Comparison of ENCODE assay signal across 8 mouse cellular contexts in genomic region chr1:151348293-151348692, GRCm38 (mm10). TPM values are rescaled to one million over a fixed set of nuclear protein-coding genes. Genes with fewer than 3 reads are reported as not detected.
A peak's percentile ranks its signal among the peaks of the same experiment; 100 is the strongest.
DNase-seq lines count a peak whose midpoint lies in the region; ATAC-seq and TF ChIP-seq lines count a peak whose summit lies in the region.
"Not testable (repeated sequence)": the region's sequence is repeated elsewhere in the genome, so short reads cannot be mapped to it uniquely, and the experiment has no call there.

No protein-coding gene starts in this region.

- CTCF ChIA-PET in Patski (lab: Charles Lee): interaction anchor here (1.1 to 1.9 kb wide), 4 partner anchors 9 to 280 kb away, joined by 3 to 4 read pairs (median 3); no protein-coding TSS in a partner anchor

- H3K9ac ChIP-seq in forebrain, embryonic 13.5 days; heart, embryonic 15.5 days; intestine, postnatal 0 days (ENCODE audit: low read depth, low read length): not testable (repeated sequence)

- not testable (repeated sequence) for H3K9me3 ChIP-seq in forebrain, embryonic 13.5 days (replicated peaks); heart, embryonic 15.5 days (replicated peaks); intestine, postnatal 0 days (ENCODE audit: control insufficient read depth)

- 67% methylated on average over 4 of the region's 4 CpGs for WGBS in forebrain, embryonic 13.5 days
- 63% methylated on average over 4 of the region's 4 CpGs for WGBS in heart, embryonic 15.5 days
- 26% methylated on average over 4 of the region's 4 CpGs for WGBS in intestine, postnatal 0 days

- peaks cover 35% of the 10 kb centered on the region for H3K4me1 ChIP-seq in forebrain, embryonic 13.5 days
- peaks cover 20% of the 10 kb centered on the region for H3K4me1 ChIP-seq in heart, embryonic 15.5 days (replicated peaks)
- H3K4me1 ChIP-seq in intestine, postnatal 0 days (replicated peaks; ENCODE audit: control insufficient read depth, insufficient read depth, low read length): not testable (repeated sequence)

- H3K4me2 ChIP-seq in forebrain, embryonic 13.5 days: peak overlapping the region; percentile 27; the same call in 1 of the 2 replicates
- peak overlapping the region; percentile 33 for H3K4me2 ChIP-seq in heart, embryonic 15.5 days
- H3K4me2 ChIP-seq in intestine, postnatal 0 days (replicated peaks; ENCODE audit: low read depth): peak overlapping the region; percentile 51

- peak; percentile 24 for TF ChIP-seq CTCF in Patski (IDR thresholded peaks at IDR 0.05)
- peak; percentile 57 for TF ChIP-seq CTCF in intestine, postnatal 0 days (IDR thresholded peaks at IDR 0.05; ENCODE audit: low read depth)
- TF ChIP-seq CTCF in layer of hippocampus, adult 2 months (conservative IDR thresholded peaks at IDR 0.05): peak; percentile 55

- not testable (repeated sequence) for H3K27me3 ChIP-seq in Patski; forebrain, embryonic 13.5 days; heart, embryonic 15.5 days; intestine, postnatal 0 days (replicated peaks; ENCODE audit: control insufficient read depth, insufficient read depth, low read length)

- H3K4me3 ChIP-seq in forebrain, embryonic 13.5 days; intestine, postnatal 0 days (ENCODE audit: low read depth, low read length); layer of hippocampus, adult 2 months: not testable (repeated sequence)
- peak overlapping the region; percentile 6; the same call in 1 of the 2 replicates for H3K4me3 ChIP-seq in heart, embryonic 15.5 days

- in situ Hi-C loops in Patski (cut with MboI; ENCODE audit: low pct_unique_long_range_greater_than_20kb): not testable (repeated sequence)

- not testable (repeated sequence) for H3K27ac ChIP-seq in forebrain, embryonic 13.5 days; intestine, postnatal 0 days (ENCODE audit: low read depth, low read length); layer of hippocampus, adult 2 months
- peak overlapping the region; percentile 4; the same call in 1 of the 2 replicates for H3K27ac ChIP-seq in heart, embryonic 15.5 days

- peaks cover 37% of the 10 kb centered on the region for H3K36me3 ChIP-seq in forebrain, embryonic 13.5 days (ENCODE audit: poor library complexity, severe bottlenecking)
- H3K36me3 ChIP-seq in heart, embryonic 15.5 days: peaks cover 35% of the 10 kb centered on the region
- peaks cover 22% of the 10 kb centered on the region for H3K36me3 ChIP-seq in intestine, postnatal 0 days (ENCODE audit: control insufficient read depth, insufficient read depth)

- ATAC-seq in Patski; forebrain, embryonic 13.5 days; heart, embryonic 15.5 days (replicated peaks; ENCODE audit: insufficient number of reproducible peaks, insufficient read depth, low FRiP score, low read depth); intestine, postnatal 0 days: not testable (repeated sequence)

- DNase-seq in 416B (ENCODE audit: low read depth): peak; percentile 53
- not testable (repeated sequence) for DNase-seq in Patski (ENCODE audit: low read depth, low spot score); layer of hippocampus, adult 2 months (ENCODE audit: low spot score in 2 of 2)
- peak; percentile 54 for DNase-seq in lung, postnatal 36 days
- DNase-seq in thymus, postnatal 14 days: peak; percentile 20

- POLR2A ChIA-PET in Patski (lab: Charles Lee): interaction anchor here (1.0 kb wide), 1 partner anchor 8 kb away, joined by 7 read pairs; no protein-coding TSS in a partner anchor

RNA-seq across cellular contexts. Expression of gene Ivns1abp, which starts 4.0 kb away (rescaled TPM):
- 853 TPM for polyA plus RNA-seq in Patski (2021)
- polyA plus RNA-seq in forebrain, embryonic 13.5 days (2015; fragmentation: Nextera tagmentation; extraction: Ambion mirVana): 364 and 394 TPM in 2 replicates
- polyA plus RNA-seq in heart, embryonic 15.5 days (2015; fragmentation: Nextera tagmentation; extraction: Ambion mirVana): 278 and 308 TPM in 2 replicates
- polyA plus RNA-seq in intestine, postnatal 0 days (2015; fragmentation: Nextera tagmentation; extraction: Ambion mirVana): 101 and 107 TPM in 2 replicates
- total RNA-seq in layer of hippocampus, adult 2 months (2021): 10 to 100 TPM; 85.8 to 96.9 TPM
